Mouse (Mus musculus) bone marrow, adult 2 months (tissue): Measurements from ENCODE around the gene Ccdc57.

Source experiments
- CTCF ChIP-seq: fragments of 200-500 bp; IDR thresholded peaks from 2 replicates; pipeline ENCODE4 v1.5.1; 2011; ENCODE audit warnings: low read length, control low read depth; ENCODE audit not compliant: control insufficient read depth, insufficient read depth
- POLR2A ChIP-seq: fragments of 200-500 bp; IDR thresholded peaks from 2 replicates; pipeline ENCODE4 v1.6.1; 2011; ENCODE audit warnings: low read depth, mild to moderate bottlenecking, control low read depth, low read length, borderline replicate concordance; ENCODE audit not compliant: control insufficient read depth

DNA sequence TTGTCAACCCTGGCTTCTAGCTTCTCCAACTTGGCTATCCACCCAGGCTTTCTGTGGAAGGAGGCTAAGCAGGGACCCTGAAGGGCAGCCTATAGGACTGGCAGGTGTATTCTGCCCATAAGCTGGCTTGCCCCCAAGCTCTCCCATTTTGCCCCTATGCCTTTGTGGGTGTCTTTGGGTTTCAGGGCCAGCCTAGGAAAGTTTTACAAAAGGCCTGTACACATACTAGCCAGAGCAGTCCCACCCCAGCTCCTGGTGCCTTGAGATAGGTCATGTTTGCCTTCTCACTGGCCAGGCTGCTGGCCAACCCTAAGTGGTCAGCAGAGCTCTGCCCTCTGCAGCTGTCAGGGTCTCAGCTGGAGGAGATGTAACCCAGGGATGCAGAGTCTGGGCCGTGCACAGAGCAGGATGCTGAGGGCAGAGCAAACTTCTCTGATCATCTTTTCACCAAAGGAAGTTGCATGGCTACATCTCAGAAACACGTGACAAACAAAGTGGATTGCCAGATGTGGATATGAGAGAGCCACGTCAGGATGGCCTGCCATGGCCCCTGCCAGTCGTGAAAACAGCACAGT lies 107.3 kb downstream of the Ccdc57 start:
- TF ChIP-seq CTCF (no peak), POLR2A (no peak)
